Mouse (Mus musculus) bone marrow, adult 2 months (tissue): ENCODE data around the gene Sdk2.

Experiments
- CTCF ChIP-seq: fragments of 200-500 bp; IDR thresholded peaks from 2 replicates; pipeline ENCODE4 v1.5.1; 2011; ENCODE audit warnings: low read length, control low read depth; ENCODE audit not compliant: control insufficient read depth, insufficient read depth
- POLR2A ChIP-seq: fragments of 200-500 bp; IDR thresholded peaks from 2 replicates; pipeline ENCODE4 v1.6.1; 2011; ENCODE audit warnings: low read depth, mild to moderate bottlenecking, control low read depth, low read length, borderline replicate concordance; ENCODE audit not compliant: control insufficient read depth

- TF ChIP-seq CTCF, result no peak
- no peak for TF ChIP-seq POLR2A
These were observed 13.8 kb upstream of the Sdk2 start for GRCm38 (mm10) chr11:114080606-114081005.
